Mouse (Mus musculus): ENCODE results near the gene Alox12b. TPM values are rescaled to one million over a fixed set of nuclear protein-coding genes. Genes with fewer than 3 reads are reported as not detected.

Alox12b gene
- polyA plus RNA-seq, 1 experiment from 2014 or later, result 0.05 TPM

DNA sequence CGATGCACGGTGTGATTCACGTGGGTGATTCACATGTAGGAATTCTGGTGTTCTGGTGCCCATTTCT is 31.1 kb upstream of the Alox12b start, which contains the start of gene Aloxe3:
Gene Aloxe3, plus strand, starts transcription at position 45 of the 67 bp plus-strand sequence.
- ATAC-seq (ENCODE audit: insufficient number of reproducible peaks, low FRiP score, low TSS enrichment, low read depth), result no peak
- WGBS, result 4% methylated on average over 3 of the region's 3 CpGs
- no peak for DNase-seq (ENCODE audit: low spot score)

DNA sequence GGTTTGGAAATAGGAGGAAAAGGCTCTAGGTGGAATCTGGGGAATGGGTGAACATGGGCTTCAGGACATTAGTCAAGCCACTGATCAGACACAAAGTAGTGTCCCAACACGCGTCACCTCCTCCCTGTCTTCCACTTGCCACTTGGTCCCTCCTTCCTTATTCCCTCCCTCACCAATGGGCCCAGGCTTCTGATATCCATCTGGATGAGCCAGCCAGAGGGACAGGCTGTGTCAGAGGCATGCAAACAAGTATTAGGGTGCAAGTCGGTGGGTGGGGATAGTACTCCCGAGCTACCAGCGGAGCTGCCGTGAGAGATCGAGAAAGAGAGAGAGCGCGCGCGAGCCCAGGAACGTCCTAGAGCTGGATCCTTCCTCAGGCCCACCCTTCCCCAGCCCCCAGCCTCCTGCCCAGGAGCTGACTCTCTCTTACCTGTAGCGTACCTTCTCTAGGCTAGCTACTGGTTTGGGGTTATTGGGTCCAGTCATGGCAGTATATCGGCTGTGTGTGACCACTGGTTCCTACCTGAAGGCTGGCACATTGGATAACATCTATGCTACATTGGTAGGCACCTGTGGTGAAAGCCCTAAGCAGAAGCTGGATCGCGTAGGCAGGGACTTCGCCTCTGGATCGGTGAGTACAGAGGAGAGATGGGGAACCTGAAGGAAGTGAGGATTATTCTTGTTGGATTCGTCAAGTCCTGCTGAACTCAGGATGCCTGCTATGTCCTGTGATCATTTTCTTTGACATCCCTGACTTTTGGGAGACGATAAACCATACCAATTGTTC is 30.7 kb upstream of the Alox12b start:
- Histone ChIP-seq H3K4me2 (ENCODE audit: low read depth, severe bottlenecking) (peak overlapping the region; percentile 93), H3K9me3 (ENCODE audit: control insufficient read depth, low read length) (no peaks in the 10 kb centered on the region), H3K27ac (replicated peaks; ENCODE audit: low read depth, low read length) (no peak overlapping the region), H3K4me3 (ENCODE audit: low read depth, low read length) (peak overlapping the region; percentile 44), H3K4me1 (ENCODE audit: control insufficient read depth, insufficient read depth, low read length) (peaks cover 13% of the 10 kb centered on the region), H3K36me3 (ENCODE audit: control insufficient read depth, insufficient read depth, low read length) (no peaks in the 10 kb centered on the region), H3K9ac (ENCODE audit: low read length) (peak overlapping the region; percentile 47), H3K27me3 (ENCODE audit: control insufficient read depth, insufficient read depth, low read length) (0 out of 2 replicates have a peak, but pooled peaks cover 7% of the 10 kb centered on the region)
- ATAC-seq (ENCODE audit: insufficient number of reproducible peaks, low FRiP score, low TSS enrichment, low read depth), result no peak
- peak; percentile 37 for DNase-seq (ENCODE audit: low spot score)
- WGBS, result 12% methylated on average over 20 of the region's 20 CpGs

More for the DNA sequence above, 31.1 kb upstream of the Alox12b start, which contains the start of gene Aloxe3:
- Histone ChIP-seq H3K27ac (replicated peaks; ENCODE audit: low read depth, low read length) (no peak within 1 kb of the TSS), H3K9ac (ENCODE audit: low read length) (peak within 1 kb of the TSS; percentile 47), H3K4me2 (ENCODE audit: low read depth, severe bottlenecking) (peak within 1 kb of the TSS; percentile 93), H3K4me3 (ENCODE audit: low read depth, low read length) (peak within 1 kb of the TSS; percentile 44), H3K4me1 (ENCODE audit: control insufficient read depth, insufficient read depth, low read length) (peaks cover 17% of the 10 kb centered on the region), H3K27me3 (ENCODE audit: control insufficient read depth, insufficient read depth, low read length) (0 out of 2 replicates have a peak, but pooled peaks cover 7% of the 10 kb centered on the region), H3K9me3 (ENCODE audit: control insufficient read depth, low read length) (no peaks in the 10 kb centered on the region), H3K36me3 (ENCODE audit: control insufficient read depth, insufficient read depth, low read length) (no peaks in the 10 kb centered on the region)

DNA sequence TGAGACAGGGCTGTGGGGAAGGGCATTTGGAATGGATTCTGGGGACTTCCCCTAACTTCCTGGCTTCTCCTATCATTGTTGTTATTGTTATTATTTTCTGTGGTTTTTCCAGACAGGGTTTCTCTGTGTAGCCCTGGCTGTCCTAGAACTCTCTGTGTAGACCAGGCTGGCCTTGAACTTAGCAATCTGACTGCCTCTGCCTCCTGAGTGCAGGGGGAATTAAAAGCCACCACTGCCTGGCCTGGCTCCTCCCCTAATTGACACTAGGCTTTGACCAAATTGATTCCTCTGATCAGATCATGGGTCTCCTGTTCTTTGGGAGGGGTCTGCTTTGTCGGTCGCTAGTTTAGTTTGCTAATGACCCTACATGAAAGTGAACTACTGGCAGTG is 30.1 kb upstream of the Alox12b start:
- DNase-seq (ENCODE audit: low spot score) (no peak), ATAC-seq (ENCODE audit: insufficient number of reproducible peaks, low FRiP score, low TSS enrichment, low read depth) (no peak)
- Histone ChIP-seq H3K4me2 (ENCODE audit: low read depth, severe bottlenecking) (peak overlapping the region; percentile 93; the same call in 1 of the 2 replicates), H3K27me3 (ENCODE audit: control insufficient read depth, insufficient read depth, low read length) (0 out of 2 replicates have a peak, but pooled peaks cover 3% of the 10 kb centered on the region), H3K4me3 (ENCODE audit: low read depth, low read length) (no peak overlapping the region), H3K27ac (replicated peaks; ENCODE audit: low read depth, low read length) (no peak overlapping the region), H3K4me1 (ENCODE audit: control insufficient read depth, insufficient read depth, low read length) (peaks cover 9% of the 10 kb centered on the region), H3K36me3 (ENCODE audit: control insufficient read depth, insufficient read depth, low read length) (no peaks in the 10 kb centered on the region), H3K9me3 (ENCODE audit: control insufficient read depth, low read length) (no peaks in the 10 kb centered on the region), H3K9ac (ENCODE audit: low read length) (no peak overlapping the region)
- WGBS, result 25% methylated on average over 2 of the region's 2 CpGs

DNA sequence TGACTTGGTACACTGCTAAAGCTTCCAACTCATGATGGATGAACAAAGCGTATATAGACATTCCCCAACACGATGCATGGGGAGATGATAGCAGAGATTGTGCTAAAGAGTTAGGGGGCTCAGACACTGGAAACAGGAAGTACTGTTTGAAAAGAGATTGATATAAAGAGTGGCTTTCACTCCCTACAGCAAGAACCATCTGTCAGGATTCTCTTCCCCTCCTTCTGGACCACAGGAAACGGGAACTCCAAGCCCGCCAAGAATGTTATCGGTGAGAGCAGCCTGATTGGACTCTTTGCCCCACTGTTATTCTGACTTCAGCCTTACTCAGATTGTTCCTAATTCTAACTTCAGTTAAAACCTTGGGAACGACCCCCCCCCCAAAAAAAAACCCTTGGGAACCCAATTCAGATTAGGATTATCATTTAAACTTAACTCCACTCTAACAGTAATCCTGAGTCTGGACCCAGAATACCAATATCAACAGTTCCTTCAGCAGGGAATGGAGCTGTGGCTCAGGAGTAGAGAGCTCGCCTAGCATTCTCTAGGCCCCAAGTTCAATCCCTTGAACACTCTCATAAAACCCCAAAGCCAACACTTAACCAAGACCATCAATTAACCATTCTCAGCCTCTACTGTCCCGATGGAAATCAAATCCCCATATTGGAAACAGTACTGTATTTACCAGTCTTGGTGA is 28.2 kb upstream of the Alox12b start:
- 0 out of 2 replicates have a peak, but pooled peaks cover 3% of the 10 kb centered on the region for H3K27me3 ChIP-seq (ENCODE audit: control insufficient read depth, insufficient read depth, low read length)
- no peak overlapping the region for H3K4me2 ChIP-seq (ENCODE audit: low read depth, severe bottlenecking)
- no peaks in the 10 kb centered on the region for H3K9me3 ChIP-seq (ENCODE audit: control insufficient read depth, low read length)
- no peak overlapping the region for H3K9ac ChIP-seq (ENCODE audit: low read length)
- H3K36me3 ChIP-seq (ENCODE audit: control insufficient read depth, insufficient read depth, low read length), result no peaks in the 10 kb centered on the region
- ATAC-seq (ENCODE audit: insufficient number of reproducible peaks, low FRiP score, low TSS enrichment, low read depth) (no peak), DNase-seq (ENCODE audit: low spot score) (no peak)
- WGBS, result 74% methylated on average over 8 of the region's 8 CpGs
- H3K4me1 ChIP-seq (ENCODE audit: control insufficient read depth, insufficient read depth, low read length), result peaks cover 7% of the 10 kb centered on the region
- no peak overlapping the region for H3K4me3 ChIP-seq (ENCODE audit: low read depth, low read length)
- no peak overlapping the region for H3K27ac ChIP-seq (replicated peaks; ENCODE audit: low read depth, low read length)

DNA sequence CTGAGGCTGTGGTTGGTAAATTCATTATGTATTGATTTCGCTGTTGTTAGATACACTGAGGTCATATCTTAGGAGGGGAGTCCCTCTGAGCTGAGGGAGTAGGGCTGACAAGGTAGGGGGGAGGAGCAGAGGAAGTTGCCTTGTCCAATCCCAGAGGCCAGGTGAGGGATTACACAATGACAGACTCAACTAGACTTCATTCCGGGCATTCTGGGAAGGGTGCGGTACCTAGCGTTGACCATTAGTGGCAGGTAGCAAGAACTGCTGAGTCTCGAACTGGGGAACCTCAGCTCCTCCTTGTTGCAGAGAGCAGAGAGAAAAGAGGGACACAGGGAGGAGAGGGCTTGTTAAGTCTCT is 23.2 kb upstream of the Alox12b start:
- Histone ChIP-seq H3K27me3 (ENCODE audit: control insufficient read depth, insufficient read depth, low read length) (no peaks in the 10 kb centered on the region), H3K36me3 (ENCODE audit: control insufficient read depth, insufficient read depth, low read length) (no peaks in the 10 kb centered on the region), H3K9ac (ENCODE audit: low read length) (no peak overlapping the region), H3K9me3 (ENCODE audit: control insufficient read depth, low read length) (no peaks in the 10 kb centered on the region), H3K4me1 (ENCODE audit: control insufficient read depth, insufficient read depth, low read length) (0 out of 2 replicates have a peak, but pooled peaks cover 5% of the 10 kb centered on the region), H3K27ac (replicated peaks; ENCODE audit: low read depth, low read length) (no peak overlapping the region), H3K4me3 (ENCODE audit: low read depth, low read length) (peak overlapping the region; percentile 33), H3K4me2 (ENCODE audit: low read depth, severe bottlenecking) (peak overlapping the region; percentile 71)
- ATAC-seq (ENCODE audit: insufficient number of reproducible peaks, low FRiP score, low TSS enrichment, low read depth) (no peak), DNase-seq (ENCODE audit: low spot score) (peak; percentile 66)
- 23% methylated on average over 5 of the region's 5 CpGs for WGBS

DNA sequence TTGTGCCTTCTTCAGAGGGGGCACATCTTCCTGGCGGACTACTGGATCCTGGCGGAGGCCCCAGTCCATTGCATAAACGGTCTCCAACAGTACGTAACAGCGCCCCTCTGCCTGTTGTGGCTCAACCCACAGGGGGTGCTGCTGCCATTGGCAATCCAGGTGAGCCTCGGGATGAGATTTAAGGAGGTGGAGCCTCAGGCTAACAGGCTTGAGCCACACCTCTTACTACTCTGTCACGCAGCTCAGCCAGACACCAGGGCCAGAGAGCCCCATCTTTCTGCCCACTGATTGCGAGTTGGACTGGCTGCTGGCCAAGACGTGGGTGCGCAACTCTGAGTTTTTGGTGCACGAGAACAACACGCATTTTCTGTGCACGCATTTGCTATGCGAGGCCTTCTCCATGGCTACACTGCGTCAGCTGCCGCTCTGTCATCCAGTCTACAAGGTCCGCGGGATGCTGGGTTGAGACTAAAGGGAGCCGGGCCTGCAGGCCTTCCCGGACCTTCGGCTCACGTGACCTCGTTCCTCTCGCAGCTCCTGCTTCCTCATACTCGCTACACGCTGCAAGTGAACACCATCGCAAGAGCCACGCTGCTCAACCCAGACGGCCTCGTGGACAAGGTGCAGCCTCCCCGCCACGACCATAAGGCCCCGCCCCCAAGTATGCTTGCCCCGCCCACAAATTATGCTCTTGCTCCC is 22.7 kb upstream of the Alox12b start:
- 2% methylated on average over 34 of the region's 34 CpGs for WGBS
- ATAC-seq (ENCODE audit: insufficient number of reproducible peaks, low FRiP score, low TSS enrichment, low read depth) (peak; percentile 60), DNase-seq (ENCODE audit: low spot score) (peak; percentile 66)
- peak overlapping the region; percentile 33 for H3K4me3 ChIP-seq (ENCODE audit: low read depth, low read length)
- peak overlapping the region; percentile 41 for H3K9ac ChIP-seq (ENCODE audit: low read length)
- H3K27ac ChIP-seq (replicated peaks; ENCODE audit: low read depth, low read length), result no peak overlapping the region
- no peaks in the 10 kb centered on the region for H3K9me3 ChIP-seq (ENCODE audit: control insufficient read depth, low read length)
- no peaks in the 10 kb centered on the region for H3K36me3 ChIP-seq (ENCODE audit: control insufficient read depth, insufficient read depth, low read length)
- H3K27me3 ChIP-seq (ENCODE audit: control insufficient read depth, insufficient read depth, low read length), result no peaks in the 10 kb centered on the region
- 0 out of 2 replicates have a peak, but pooled peaks cover 5% of the 10 kb centered on the region for H3K4me1 ChIP-seq (ENCODE audit: control insufficient read depth, insufficient read depth, low read length)
- H3K4me2 ChIP-seq (ENCODE audit: low read depth, severe bottlenecking), result peak overlapping the region; percentile 71

DNA sequence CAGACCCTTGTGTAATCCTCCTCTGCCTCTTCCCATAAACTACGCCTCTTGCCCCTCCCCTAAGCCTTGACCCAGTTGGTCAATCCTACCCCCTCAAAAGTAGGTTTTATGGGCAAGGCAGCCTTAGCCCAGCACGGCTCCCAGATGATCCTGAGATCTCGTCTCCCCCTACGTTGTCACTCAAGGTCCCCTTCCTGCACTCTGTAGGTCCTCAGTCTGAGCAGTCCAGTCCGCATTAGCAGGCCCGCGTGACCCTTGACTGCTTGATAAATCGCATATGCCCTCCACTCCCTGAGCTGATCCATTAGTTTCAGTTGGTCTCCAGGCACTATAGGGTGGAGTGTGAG is 22.2 kb upstream of the Alox12b start:
- 0 out of 2 replicates have a peak, but pooled peaks cover 5% of the 10 kb centered on the region for H3K4me1 ChIP-seq (ENCODE audit: control insufficient read depth, insufficient read depth, low read length)
- H3K4me2 ChIP-seq (ENCODE audit: low read depth, severe bottlenecking), result peak overlapping the region; percentile 71
- no peak overlapping the region for H3K27ac ChIP-seq (replicated peaks; ENCODE audit: low read depth, low read length)
- H3K9me3 ChIP-seq (ENCODE audit: control insufficient read depth, low read length), result no peaks in the 10 kb centered on the region
- no peaks in the 10 kb centered on the region for H3K27me3 ChIP-seq (ENCODE audit: control insufficient read depth, insufficient read depth, low read length)
- peak overlapping the region; percentile 33 for H3K4me3 ChIP-seq (ENCODE audit: low read depth, low read length)
- H3K9ac ChIP-seq (ENCODE audit: low read length), result peak overlapping the region; percentile 41; the same call in 1 of the 2 replicates
- 23% methylated on average over 8 of the region's 8 CpGs for WGBS
- no peaks in the 10 kb centered on the region for H3K36me3 ChIP-seq (ENCODE audit: control insufficient read depth, insufficient read depth, low read length)
- no peak for DNase-seq (ENCODE audit: low spot score)
- no peak for ATAC-seq (ENCODE audit: insufficient number of reproducible peaks, low FRiP score, low TSS enrichment, low read depth)

DNA sequence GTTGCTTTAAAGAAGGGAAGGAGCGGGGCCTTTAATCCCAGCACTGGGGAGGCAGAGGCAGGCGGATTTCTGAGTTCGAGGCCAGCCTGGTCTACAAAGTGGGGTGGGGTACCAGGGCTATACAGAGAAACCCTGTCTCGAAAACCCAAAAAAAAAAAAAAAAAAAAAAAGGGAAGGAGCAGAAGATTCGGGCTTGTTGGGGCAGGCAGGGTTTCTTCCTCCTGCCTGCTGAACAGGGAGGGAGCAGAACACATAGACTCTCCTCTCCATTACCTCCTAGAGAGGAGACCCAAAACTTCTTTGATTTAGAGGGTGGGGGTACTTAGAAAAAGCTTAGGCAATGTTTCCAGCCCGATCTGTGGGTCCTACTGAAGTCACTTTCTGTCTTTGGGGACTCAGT is 21.4 kb upstream of the Alox12b start:
- Histone ChIP-seq H3K27me3 (ENCODE audit: control insufficient read depth, insufficient read depth, low read length) (no peaks in the 10 kb centered on the region), H3K9ac (ENCODE audit: low read length) (no peak overlapping the region), H3K4me2 (ENCODE audit: low read depth, severe bottlenecking) (no peak overlapping the region), H3K9me3 (ENCODE audit: control insufficient read depth, low read length) (no peaks in the 10 kb centered on the region), H3K4me3 (ENCODE audit: low read depth, low read length) (no peak overlapping the region), H3K27ac (replicated peaks; ENCODE audit: low read depth, low read length) (no peak overlapping the region), H3K4me1 (ENCODE audit: control insufficient read depth, insufficient read depth, low read length) (0 out of 2 replicates have a peak, but pooled peaks cover 5% of the 10 kb centered on the region), H3K36me3 (ENCODE audit: control insufficient read depth, insufficient read depth, low read length) (no peaks in the 10 kb centered on the region)
- ATAC-seq (ENCODE audit: insufficient number of reproducible peaks, low FRiP score, low TSS enrichment, low read depth) (no peak), DNase-seq (ENCODE audit: low spot score) (no peak)
- WGBS, result 92% methylated on average over 6 of the region's 6 CpGs

Measured in limb, embryonic 11.5 days (tissue).